Mouse (Mus musculus) lung, postnatal 0 days (tissue): ENCODE measurements around the gene Lcn6. TPM values are rescaled to one million over a fixed set of nuclear protein-coding genes. Genes with fewer than 3 reads are reported as not detected.

ENCODE experiments used
- ATAC-seq: fragments of 200-750 bp; cut with Nextera tagmentation; 2 replicates; pipeline ENCODE4 v1.8.0; 2017; ENCODE audit warnings: moderate library complexity
- DNase-seq: peaks from one replicate; pipeline ENCODE4 v3.0.0-alpha.2; 2016; ENCODE audit warnings: low spot score
- H3K27ac ChIP-seq: fragments of 300-500 bp; sonication (generic); 2 replicates; pipeline ENCODE4 v1.5.1; 2014; ENCODE audit warnings: antibody characterized with exemption, mild to moderate bottlenecking, low read length, mixed read lengths
- H3K27me3 ChIP-seq: fragments of 300-500 bp; sonication (generic); replicated peaks from 2 replicates; pipeline ENCODE4 v1.6.1; 2014; ENCODE audit warnings: low read length, mixed read lengths; ENCODE audit not compliant: insufficient read depth
- H3K36me3 ChIP-seq: fragments of 300-500 bp; sonication (generic); 2 replicates; pipeline ENCODE4 v1.6.1; 2014; ENCODE audit warnings: low read length, mixed read lengths; ENCODE audit not compliant: insufficient read depth
- H3K4me1 ChIP-seq: fragments of 300-500 bp; sonication (generic); 2 replicates; pipeline ENCODE4 v1.6.1; 2014; ENCODE audit warnings: antibody characterized with exemption, low read depth, low read length, mixed read lengths; ENCODE audit not compliant: insufficient read depth
- H3K4me2 ChIP-seq: fragments of 300-500 bp; sonication (generic); replicated peaks from 2 replicates; pipeline ENCODE4 v1.6.1; 2014; ENCODE audit warnings: low read depth, mild to moderate bottlenecking, low read length, moderate library complexity, mixed read lengths
- H3K4me3 ChIP-seq: fragments of 300-500 bp; sonication (generic); 2 replicates; pipeline ENCODE4 v1.5.1; 2014; ENCODE audit warnings: low read depth, low read length
- H3K9ac ChIP-seq: fragments of 300-500 bp; sonication (generic); replicated peaks from 2 replicates; pipeline ENCODE4 v1.6.1; 2014; ENCODE audit warnings: low read depth, mild to moderate bottlenecking
- H3K9me3 ChIP-seq: fragments of 300-500 bp; sonication (generic); 2 replicates; pipeline ENCODE4 v1.6.1; 2016; ENCODE audit warnings: low read length, mixed read lengths
- CTCF ChIP-seq: IDR thresholded peaks from 2 replicates; pipeline ENCODE4 v1.5.1; 2016; ENCODE audit warnings: antibody characterized with exemption, mild to moderate bottlenecking
- EP300 ChIP-seq: IDR thresholded peaks from 2 replicates; pipeline ENCODE4 v1.6.1; 2016; ENCODE audit warnings: antibody characterized with exemption, mild to moderate bottlenecking, control low read depth
- WGBS: fragments of 180-500 bp; shearing (Covaris S2); extraction: QIAGEN DNeasy Blood & Tissue Kit; methylation state at CpG from one replicate; pipeline ENCODE4 v1.1.7; 2014; 5-methylcytosine and 5-hydroxymethylcytosine counted together
- polyA plus RNA-seq: library from polyadenylated mRNA; unstranded; fragments of >200 nt; fragmentation: Nextera tagmentation; extraction: Ambion mirVana; gene quantifications from 2 replicates; pipeline ENCODE4 v1.2.1, GENCODE M21; 2015

Lcn6 gene
- polyA plus RNA-seq, 1 experiment from 2014 or later: not detected

DNA sequence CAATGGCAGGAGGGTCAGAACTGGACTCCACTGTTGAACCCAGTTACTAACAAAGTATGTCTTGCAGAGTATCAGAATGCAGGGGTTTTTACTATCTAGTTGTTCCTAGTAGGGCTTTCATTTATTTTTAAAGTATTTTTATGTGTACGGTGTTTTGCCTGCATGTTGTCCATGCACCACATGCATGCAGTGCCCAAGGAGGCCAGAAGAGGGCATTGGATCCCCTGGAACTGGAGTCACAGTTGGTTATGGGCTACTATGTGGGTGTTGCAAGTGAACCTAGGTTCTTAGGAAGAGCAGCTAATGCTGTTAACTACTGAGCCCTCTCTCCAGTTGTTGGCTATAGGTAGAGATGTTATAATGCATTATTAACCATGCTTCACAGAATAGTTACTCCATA lies 13.1 kb upstream of the Lcn6 start:
- no peak overlapping the region for H3K4me3 ChIP-seq
- 52% methylated on average over 1 of the region's 1 CpGs for WGBS
- no peak overlapping the region for H3K27ac ChIP-seq
- H3K9ac ChIP-seq: no peak overlapping the region
- no peak overlapping the region for H3K4me2 ChIP-seq
- TF ChIP-seq EP300 (no peak), CTCF (peak; percentile 75)
- no peaks in the 10 kb centered on the region for H3K36me3 ChIP-seq
- no peaks in the 10 kb centered on the region for H3K9me3 ChIP-seq
- H3K4me1 ChIP-seq: no peaks in the 10 kb centered on the region
- no peaks in the 10 kb centered on the region for H3K27me3 ChIP-seq
- ATAC-seq: no peak
- DNase-seq: peak; percentile 26

- Histone ChIP-seq H3K9ac (no peak overlapping the region), H3K9me3 (no peaks in the 10 kb centered on the region), H3K4me2 (no peak overlapping the region), H3K36me3 (no peaks in the 10 kb centered on the region), H3K4me1 (no peaks in the 10 kb centered on the region), H3K4me3 (no peak overlapping the region), H3K27ac (no peak overlapping the region), H3K27me3 (no peaks in the 10 kb centered on the region)
- no peak for ATAC-seq
- no peak for DNase-seq
- 82% methylated on average over 5 of the region's 5 CpGs for WGBS
- TF ChIP-seq EP300: no peak
- no peak for TF ChIP-seq CTCF
Measured at GRCm38 (mm10) chr2:25664125-25664524, 12.5 kb upstream of the Lcn6 start.

GRCm38 (mm10) chr2:25666516-25666915 lies 10.1 kb upstream of the Lcn6 start:
- H3K4me1 ChIP-seq: no peaks in the 10 kb centered on the region
- no peak overlapping the region for H3K4me2 ChIP-seq
- H3K36me3 ChIP-seq: no peaks in the 10 kb centered on the region
- H3K9me3 ChIP-seq: no peaks in the 10 kb centered on the region
- 54% methylated on average over 1 of the region's 1 CpGs for WGBS
- H3K4me3 ChIP-seq: no peak overlapping the region
- TF ChIP-seq CTCF (no peak), EP300 (no peak)
- H3K9ac ChIP-seq: no peak overlapping the region
- ATAC-seq (no peak), DNase-seq (no peak)
- H3K27me3 ChIP-seq: no peaks in the 10 kb centered on the region
- H3K27ac ChIP-seq: no peak overlapping the region

DNA sequence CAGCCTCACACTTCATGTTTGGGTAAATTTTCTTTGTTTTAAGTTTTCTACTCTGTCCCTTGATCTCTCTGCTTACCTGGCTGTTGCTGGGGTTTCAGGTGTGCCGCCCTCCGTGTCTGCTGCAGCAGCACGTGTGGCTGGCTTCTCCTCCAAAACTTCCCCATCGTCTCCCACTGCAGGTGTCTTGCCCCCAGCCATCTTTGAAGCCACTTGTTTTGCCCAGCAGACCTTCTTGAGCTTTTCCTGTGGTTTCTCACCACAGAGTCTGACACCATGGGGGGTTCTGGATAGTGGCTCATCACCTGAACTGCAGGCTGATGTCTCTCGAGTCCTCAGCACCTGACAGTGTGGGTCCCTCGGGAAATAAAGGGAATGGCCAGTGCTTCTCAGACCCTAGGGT lies 3.0 kb downstream of the Lcn6 start:
- Histone ChIP-seq H3K27me3 (no peaks in the 10 kb centered on the region), H3K4me1 (no peaks in the 10 kb centered on the region), H3K36me3 (no peaks in the 10 kb centered on the region), H3K9ac (no peak overlapping the region), H3K4me2 (no peak overlapping the region), H3K4me3 (no peak overlapping the region), H3K27ac (no peak overlapping the region), H3K9me3 (no peaks in the 10 kb centered on the region)
- no peak for TF ChIP-seq EP300
- TF ChIP-seq CTCF: no peak
- DNase-seq (no peak), ATAC-seq (no peak)
- 80% methylated on average over 6 of the region's 6 CpGs for WGBS

- Histone ChIP-seq H3K4me3 (no peak within 1 kb of the TSS), H3K36me3 (no peaks in the 10 kb centered on the region), H3K9ac (no peak within 1 kb of the TSS), H3K4me1 (no peaks in the 10 kb centered on the region), H3K4me2 (no peak within 1 kb of the TSS), H3K9me3 (no peaks in the 10 kb centered on the region), H3K27me3 (no peaks in the 10 kb centered on the region), H3K27ac (no peak within 1 kb of the TSS)
- DNase-seq (no peak), ATAC-seq (no peak)
- 46% methylated on average over 2 of the region's 2 CpGs for WGBS
- no peak for TF ChIP-seq EP300
- no peak for TF ChIP-seq CTCF
Measured at GRCm38 (mm10) chr2:25682426-25682825, 5.8 kb downstream of the Lcn6 start, which contains the start of gene Lcn10. TSS of gene Lcn10 (plus strand) at chr2:25682726.

- H3K9me3 ChIP-seq: no peaks in the 10 kb centered on the region
- no peaks in the 10 kb centered on the region for H3K27me3 ChIP-seq
- 49% methylated on average over 3 of the region's 4 CpGs for WGBS
- TF ChIP-seq EP300: no peak
- no peak for TF ChIP-seq CTCF
- no peak for ATAC-seq
- no peak overlapping the region for H3K27ac ChIP-seq
- no peaks in the 10 kb centered on the region for H3K4me1 ChIP-seq
- no peaks in the 10 kb centered on the region for H3K36me3 ChIP-seq
- DNase-seq: no peak
- no peak overlapping the region for H3K9ac ChIP-seq
- H3K4me3 ChIP-seq: no peak overlapping the region
- H3K4me2 ChIP-seq: no peak overlapping the region
Measured at GRCm38 (mm10) chr2:25686941-25687340, 10.4 kb downstream of the Lcn6 start.

GRCm38 (mm10) chr2:25694605-25695004 lies 18.0 kb downstream of the Lcn6 start:
- Histone ChIP-seq H3K9me3 (no peaks in the 10 kb centered on the region), H3K27ac (no peak overlapping the region), H3K4me2 (no peak overlapping the region), H3K4me3 (no peak overlapping the region), H3K4me1 (no peaks in the 10 kb centered on the region), H3K9ac (no peak overlapping the region), H3K27me3 (no peaks in the 10 kb centered on the region), H3K36me3 (no peaks in the 10 kb centered on the region)
- peak; percentile 59 for DNase-seq
- TF ChIP-seq CTCF (peak; percentile 81), EP300 (no peak)
- no peak for ATAC-seq
